Mouse (Mus musculus) stomach, embryonic 14.5 days (tissue): Measurements from ENCODE around the gene Pnrc2. TPM values are rescaled to one million over a fixed set of nuclear protein-coding genes. Genes with fewer than 3 reads are reported as not detected.

Experiments used
- ATAC-seq: fragments of 200-750 bp; cut with Nextera tagmentation; 2 replicates; pipeline ENCODE4 v1.8.0; 2017; ENCODE audit warnings: low read depth, moderate TSS enrichment; ENCODE audit not compliant: insufficient number of reproducible peaks, insufficient read depth, low FRiP score
- H3K27ac ChIP-seq: fragments of 300-500 bp; sonication (generic); 2 replicates; pipeline ENCODE4 v1.5.1; 2014; ENCODE audit warnings: mild to moderate bottlenecking, low read length, moderate library complexity, mixed read lengths
- H3K27me3 ChIP-seq: fragments of 300-500 bp; sonication (generic); 2 replicates; pipeline ENCODE4 v1.6.1; 2014; ENCODE audit warnings: low read length, control low read depth, mixed read lengths; ENCODE audit not compliant: control insufficient read depth, insufficient read depth
- H3K36me3 ChIP-seq: fragments of 300-500 bp; sonication (generic); 2 replicates; pipeline ENCODE4 v1.6.1; 2014; ENCODE audit warnings: mild to moderate bottlenecking, control low read depth, low read length, moderate library complexity, mixed read lengths; ENCODE audit not compliant: control insufficient read depth, insufficient read depth
- H3K4me1 ChIP-seq: fragments of 300-500 bp; sonication (generic); 2 replicates; pipeline ENCODE4 v1.6.1; 2014; ENCODE audit warnings: low read length, control low read depth, mixed read lengths; ENCODE audit not compliant: control insufficient read depth, insufficient read depth
- H3K4me2 ChIP-seq: fragments of 300-500 bp; sonication (generic); replicated peaks from 2 replicates; pipeline ENCODE4 v1.6.1; 2014; ENCODE audit warnings: low read depth, low read length, control low read depth
- H3K4me3 ChIP-seq: fragments of 300-500 bp; sonication (generic); 2 replicates; pipeline ENCODE4 v1.5.1; 2014; ENCODE audit warnings: low read depth, low read length, control low read depth
- H3K9ac ChIP-seq: fragments of 300-500 bp; sonication (generic); replicated peaks from 2 replicates; pipeline ENCODE4 v1.6.1; 2014; ENCODE audit warnings: low read depth, mild to moderate bottlenecking, control low read depth, low read length, moderate library complexity, mixed read lengths
- H3K9me3 ChIP-seq: fragments of 300-500 bp; sonication (generic); 2 replicates; pipeline ENCODE4 v1.6.1; 2016; ENCODE audit warnings: low read depth, low read length, control low read depth; ENCODE audit not compliant: control insufficient read depth
- WGBS: fragments of 180-500 bp; shearing (Covaris S2); extraction: QIAGEN DNeasy Blood & Tissue Kit; methylation state at CpG from one replicate; pipeline ENCODE4 v1.1.7; 2014; 5-methylcytosine and 5-hydroxymethylcytosine counted together
- polyA plus RNA-seq: library from polyadenylated mRNA; unstranded; fragments of >200 nt; fragmentation: Nextera tagmentation; extraction: Ambion mirVana; gene quantifications from 2 replicates; pipeline ENCODE4 v1.2.1, GENCODE M21; 2014

The Pnrc2 gene
- polyA plus RNA-seq, result 172 and 189 TPM in 2 replicates

GRCm38 (mm10) chr4:135873526-135874202, at the start of gene Pnrc2:
Gene Pnrc2 (minus strand): TSS chr4:135873850.
- H3K4me3 ChIP-seq, result peak within 1 kb of the TSS; percentile 68
- WGBS, result under 1% methylated on average over 57 of the region's 60 CpGs
- peaks cover 41% of the 10 kb centered on the region for H3K4me1 ChIP-seq

GRCm38 (mm10) chr4:135922190-135922589, 48.5 kb upstream of the Pnrc2 start:
- no peak overlapping the region for H3K27ac ChIP-seq
- 0 out of 2 replicates have a peak overlapping the region, but pooled peaks have one; percentile 79 for H3K9ac ChIP-seq
- H3K36me3 ChIP-seq, result peaks cover 10% of the 10 kb centered on the region
- no peaks in the 10 kb centered on the region for H3K27me3 ChIP-seq
- no peaks in the 10 kb centered on the region; the same call in 1 of the 2 replicates for H3K4me1 ChIP-seq
- ATAC-seq, result no peak
- H3K4me2 ChIP-seq, result peak overlapping the region; percentile 90
- H3K4me3 ChIP-seq, result peak overlapping the region; percentile 81; the same call in 1 of the 2 replicates
- no peaks in the 10 kb centered on the region for H3K9me3 ChIP-seq
- WGBS, result 63% methylated on average over 1 of the region's 1 CpGs

More at GRCm38 (mm10) chr4:135873526-135874202, at the start of gene Pnrc2:
- Histone ChIP-seq H3K4me2 (peak within 1 kb of the TSS; percentile 65), H3K27ac (peak within 1 kb of the TSS; percentile 100), H3K9ac (peak within 1 kb of the TSS; percentile 90), H3K27me3 (no peaks in the 10 kb centered on the region), H3K9me3 (no peaks in the 10 kb centered on the region), H3K36me3 (peaks cover 16% of the 10 kb centered on the region)
- peak; percentile 97 for ATAC-seq

- peak overlapping the region; percentile 81 for H3K4me3 ChIP-seq
- ATAC-seq, result 0 out of 2 replicates have a peak, but pooled peaks have one; percentile 21
- 3% methylated on average over 26 of the region's 26 CpGs for WGBS
- peak overlapping the region; percentile 79 for H3K9ac ChIP-seq
- H3K4me2 ChIP-seq, result peak overlapping the region; percentile 90
- no peaks in the 10 kb centered on the region; the same call in 1 of the 2 replicates for H3K4me1 ChIP-seq
- peak overlapping the region; percentile 72 for H3K27ac ChIP-seq
- H3K36me3 ChIP-seq, result peaks cover 10% of the 10 kb centered on the region
- H3K27me3 ChIP-seq, result no peaks in the 10 kb centered on the region
- no peaks in the 10 kb centered on the region for H3K9me3 ChIP-seq
Observed at GRCm38 (mm10) chr4:135921257-135922120, 47.8 kb upstream of the Pnrc2 start.

- H3K27ac ChIP-seq, result peak within 1 kb of the TSS; percentile 72
- no peaks in the 10 kb centered on the region for H3K27me3 ChIP-seq
- H3K9me3 ChIP-seq, result no peaks in the 10 kb centered on the region
- H3K9ac ChIP-seq, result peak within 1 kb of the TSS; percentile 79
- peak within 1 kb of the TSS; percentile 81 for H3K4me3 ChIP-seq
- H3K36me3 ChIP-seq, result peaks cover 7% of the 10 kb centered on the region
- ATAC-seq, result peak; percentile 91
- H3K4me1 ChIP-seq, result no peaks in the 10 kb centered on the region; the same call in 1 of the 2 replicates
- 2% methylated on average over 60 of the region's 60 CpGs for WGBS
- peak within 1 kb of the TSS; percentile 90 for H3K4me2 ChIP-seq
Observed at GRCm38 (mm10) chr4:135920304-135921241, 46.9 kb upstream of the Pnrc2 start, which contains the start of gene Fuca1. Gene Fuca1 (plus strand): TSS chr4:135920735.

GRCm38 (mm10) chr4:135919280-135919639, 45.6 kb upstream of the Pnrc2 start:
- Histone ChIP-seq H3K4me3 (no peak overlapping the region), H3K9ac (no peak overlapping the region), H3K9me3 (no peaks in the 10 kb centered on the region), H3K36me3 (peaks cover 6% of the 10 kb centered on the region), H3K4me2 (no peak overlapping the region), H3K27ac (no peak overlapping the region), H3K4me1 (no peaks in the 10 kb centered on the region; the same call in 1 of the 2 replicates), H3K27me3 (no peaks in the 10 kb centered on the region)
- ATAC-seq, result no peak
- 89% methylated on average over 3 of the region's 3 CpGs for WGBS

GRCm38 (mm10) chr4:135918635-135919279, 45.1 kb upstream of the Pnrc2 start:
- Histone ChIP-seq H3K9ac (no peak overlapping the region), H3K36me3 (peaks cover 2% of the 10 kb centered on the region), H3K27ac (no peak overlapping the region), H3K4me3 (no peak overlapping the region), H3K4me1 (no peaks in the 10 kb centered on the region; the same call in 1 of the 2 replicates), H3K27me3 (no peaks in the 10 kb centered on the region), H3K4me2 (no peak overlapping the region), H3K9me3 (no peaks in the 10 kb centered on the region)
- WGBS, result 74% methylated on average over 13 of the region's 13 CpGs
- no peak for ATAC-seq

- Histone ChIP-seq H3K27ac (no peak overlapping the region), H3K9me3 (no peaks in the 10 kb centered on the region), H3K4me3 (no peak overlapping the region), H3K9ac (no peak overlapping the region), H3K36me3 (no peaks in the 10 kb centered on the region), H3K4me1 (no peaks in the 10 kb centered on the region), H3K27me3 (no peaks in the 10 kb centered on the region), H3K4me2 (no peak overlapping the region)
- WGBS, result 67% methylated on average over 4 of the region's 4 CpGs
- no peak for ATAC-seq
Observed at GRCm38 (mm10) chr4:135913433-135913832, 39.8 kb upstream of the Pnrc2 start.
